Mouse (Mus musculus): Measurements from ENCODE around the gene Vwa7.

- TF ChIP-seq CTCF (IDR thresholded peaks at IDR 0.05) (no peak; the same call in 1 of the 2 replicates), EP300 (IDR thresholded peaks at IDR 0.05) (peak; percentile 81)
These were observed 35.0 kb downstream of the Vwa7 start for GRCm38 (mm10) chr17:35051156-35052086.
